Mouse (Mus musculus) left cerebral cortex, adult 9 months (tissue): ENCODE results near the gene Slc39a11.

Source experiments
- DNase-seq, 2 experiments: peaks; one replicate each; pipeline ENCODE4 v3.0.0; 2022; ENCODE audit warnings: low spot score in 2 of 2

Gene Slc39a11

GRCm38 (mm10) chr11:113510249-113510648 lies 139.6 kb downstream of the Slc39a11 start:
- no peak for DNase-seq

- no peak for DNase-seq
Measured at GRCm38 (mm10) chr11:113507716-113508480, 142.0 kb downstream of the Slc39a11 start.

GRCm38 (mm10) chr11:113505551-113506160 lies 144.2 kb downstream of the Slc39a11 start:
- DNase-seq = no peak

- no peak for DNase-seq
Measured at GRCm38 (mm10) chr11:113504459-113505062, 145.3 kb downstream of the Slc39a11 start.

- no peak for DNase-seq
Measured at GRCm38 (mm10) chr11:113502968-113503367, 146.9 kb downstream of the Slc39a11 start.

GRCm38 (mm10) chr11:113500631-113501305 lies 149.1 kb downstream of the Slc39a11 start:
- no peak for DNase-seq

GRCm38 (mm10) chr11:113498889-113499288 lies 151.0 kb downstream of the Slc39a11 start:
- DNase-seq = no peak

- no peak for DNase-seq
Measured at GRCm38 (mm10) chr11:113494021-113494546, 155.8 kb downstream of the Slc39a11 start.

- DNase-seq = no peak
Measured at GRCm38 (mm10) chr11:113490530-113491520, 159.1 kb downstream of the Slc39a11 start.

GRCm38 (mm10) chr11:113487603-113488335 lies 162.1 kb downstream of the Slc39a11 start:
- DNase-seq = no peak

GRCm38 (mm10) chr11:113484037-113484436 lies 165.8 kb downstream of the Slc39a11 start:
- DNase-seq = no peak

GRCm38 (mm10) chr11:113477550-113477949 lies 172.3 kb downstream of the Slc39a11 start:
- DNase-seq = no peak

- DNase-seq = no peak
Measured at GRCm38 (mm10) chr11:113476720-113477119, 173.2 kb downstream of the Slc39a11 start.

- DNase-seq = no peak
Measured at GRCm38 (mm10) chr11:113475491-113475890, 174.4 kb downstream of the Slc39a11 start.

GRCm38 (mm10) chr11:113473998-113474534 lies 175.8 kb downstream of the Slc39a11 start:
- no peak for DNase-seq

- DNase-seq = no peak
Measured at GRCm38 (mm10) chr11:113471936-113472335, 177.9 kb downstream of the Slc39a11 start.

- peak in 1 of 2 experiments; percentile 42 for DNase-seq
Measured at GRCm38 (mm10) chr11:113469919-113470785, 179.7 kb downstream of the Slc39a11 start.

GRCm38 (mm10) chr11:113468016-113468415 lies 181.9 kb downstream of the Slc39a11 start:
- DNase-seq = no peak

- DNase-seq = no peak
Measured at GRCm38 (mm10) chr11:113467313-113467811, 182.5 kb downstream of the Slc39a11 start.
